In genomic region chr7:6384011-6384410, GRCm38 (mm10) we compare ENCODE assay signal across 8 mouse cellular contexts. TPM values are rescaled to one million over a fixed set of nuclear protein-coding genes. Genes with fewer than 3 reads are reported as not detected.
A peak's percentile ranks its signal among the peaks of the same experiment; 100 is the strongest.
DNase-seq lines count a peak whose midpoint lies in the region; ATAC-seq and TF ChIP-seq lines count a peak whose summit lies in the region.

No protein-coding gene starts in this region.

- H3K27me3 ChIP-seq in lung, embryonic 14.5 days (ENCODE audit: insufficient read depth, low read length), result no peaks in the 10 kb centered on the region
- no peaks in the 10 kb centered on the region for H3K27me3 ChIP-seq in forebrain, embryonic 12.5 days
- H3K27me3 ChIP-seq in limb, embryonic 11.5 days (ENCODE audit: control insufficient read depth, insufficient read depth, low read length), result no peaks in the 10 kb centered on the region
- no peaks in the 10 kb centered on the region for H3K27me3 ChIP-seq in neural tube, embryonic 14.5 days (ENCODE audit: control insufficient read depth, insufficient read depth, low read length)

- H3K4me1 ChIP-seq in lung, embryonic 14.5 days (ENCODE audit: insufficient read depth), result 0 out of 2 replicates have a peak, but pooled peaks cover 7% of the 10 kb centered on the region
- H3K4me1 ChIP-seq in forebrain, embryonic 12.5 days, result peaks cover 24% of the 10 kb centered on the region
- no peaks in the 10 kb centered on the region; the same call in 1 of the 2 replicates for H3K4me1 ChIP-seq in limb, embryonic 11.5 days (ENCODE audit: control insufficient read depth, insufficient read depth, low read length)
- H3K4me1 ChIP-seq in neural tube, embryonic 14.5 days (ENCODE audit: control insufficient read depth, insufficient read depth, low read length), result peaks cover 5% of the 10 kb centered on the region; the same call in 1 of the 2 replicates

- no peaks in the 10 kb centered on the region for H3K9me3 ChIP-seq in lung, embryonic 14.5 days (ENCODE audit: low read depth, low read length)
- no peaks in the 10 kb centered on the region for H3K9me3 ChIP-seq in forebrain, embryonic 12.5 days
- H3K9me3 ChIP-seq in limb, embryonic 11.5 days (ENCODE audit: control insufficient read depth, low read length), result no peaks in the 10 kb centered on the region
- H3K9me3 ChIP-seq in neural tube, embryonic 14.5 days (ENCODE audit: control insufficient read depth, low read length), result no peaks in the 10 kb centered on the region

- no peak for DNase-seq in lung, embryonic 14.5 days
- no peak for DNase-seq in lung, postnatal 36 days
- DNase-seq in limb, embryonic 11.5 days (ENCODE audit: low spot score), result no peak
- DNase-seq in adrenal gland, adult (ENCODE audit: inconsistent age in 2 of 2, low spot score in 1 of 2), result no peak
- DNase-seq in right cerebral cortex, postnatal 14 days, result no peak
- DNase-seq in urinary bladder, postnatal 10 days (ENCODE audit: low spot score), result no peak

- H3K4me3 ChIP-seq in lung, embryonic 14.5 days (ENCODE audit: low read depth, low read length), result peak overlapping the region; percentile 62
- peak overlapping the region; percentile 65 for H3K4me3 ChIP-seq in forebrain, embryonic 12.5 days (replicated peaks)
- H3K4me3 ChIP-seq in limb, embryonic 11.5 days (ENCODE audit: low read depth, low read length), result no peak overlapping the region
- H3K4me3 ChIP-seq in neural tube, embryonic 14.5 days (ENCODE audit: low read depth, low read length), result peak overlapping the region; percentile 69

- H3K27ac ChIP-seq in lung, embryonic 14.5 days (ENCODE audit: low read depth), result no peak overlapping the region
- H3K27ac ChIP-seq in forebrain, embryonic 12.5 days, result no peak overlapping the region
- H3K27ac ChIP-seq in limb, embryonic 11.5 days (replicated peaks; ENCODE audit: low read depth, low read length), result no peak overlapping the region
- H3K27ac ChIP-seq in neural tube, embryonic 14.5 days (ENCODE audit: low read depth, low read length), result no peak overlapping the region

- H3K9ac ChIP-seq in lung, embryonic 14.5 days, result peak overlapping the region; percentile 64; the same call in 1 of the 2 replicates
- H3K9ac ChIP-seq in forebrain, embryonic 12.5 days, result peak overlapping the region; percentile 69; the same call in 1 of the 2 replicates
- no peak overlapping the region for H3K9ac ChIP-seq in limb, embryonic 11.5 days (ENCODE audit: low read length)
- peak overlapping the region; percentile 73; the same call in 1 of the 2 replicates for H3K9ac ChIP-seq in neural tube, embryonic 14.5 days (replicated peaks; ENCODE audit: low read depth, low read length)

- peak; percentile 5; the same call in 1 of the 2 replicates for ATAC-seq in lung, embryonic 14.5 days (ENCODE audit: insufficient read depth)
- no peak for ATAC-seq in forebrain, embryonic 12.5 days (ENCODE audit: low FRiP score)
- ATAC-seq in limb, embryonic 11.5 days (ENCODE audit: insufficient number of reproducible peaks, low FRiP score, low TSS enrichment, low read depth), result no peak
- 0 out of 2 replicates have a peak, but pooled peaks have one; percentile 7 for ATAC-seq in neural tube, embryonic 14.5 days (ENCODE audit: low read depth)

- TF ChIP-seq CTCF in lung, embryonic 14.5 days (IDR thresholded peaks at IDR 0.05; ENCODE audit: low read depth), result no peak

- 62% methylated on average over 8 of the region's 8 CpGs for WGBS in lung, embryonic 14.5 days
- WGBS in forebrain, embryonic 12.5 days, result 74% methylated on average over 8 of the region's 8 CpGs
- 74% methylated on average over 8 of the region's 8 CpGs for WGBS in limb, embryonic 11.5 days
- WGBS in neural tube, embryonic 14.5 days, result 72% methylated on average over 8 of the region's 8 CpGs

- H3K4me2 ChIP-seq in lung, embryonic 14.5 days, result peak overlapping the region; percentile 84
- peak overlapping the region; percentile 81 for H3K4me2 ChIP-seq in forebrain, embryonic 12.5 days
- H3K4me2 ChIP-seq in limb, embryonic 11.5 days (ENCODE audit: low read depth, severe bottlenecking), result peak overlapping the region; percentile 68; the same call in 1 of the 2 replicates
- H3K4me2 ChIP-seq in neural tube, embryonic 14.5 days (ENCODE audit: low read depth, low read length), result peak overlapping the region; percentile 91

- H3K36me3 ChIP-seq in lung, embryonic 14.5 days (ENCODE audit: insufficient read depth), result no peaks in the 10 kb centered on the region
- H3K36me3 ChIP-seq in forebrain, embryonic 12.5 days (replicated peaks), result peaks cover 14% of the 10 kb centered on the region; the same call in 1 of the 2 replicates
- no peaks in the 10 kb centered on the region for H3K36me3 ChIP-seq in limb, embryonic 11.5 days (ENCODE audit: control insufficient read depth, insufficient read depth, low read length)
- no peaks in the 10 kb centered on the region for H3K36me3 ChIP-seq in neural tube, embryonic 14.5 days (ENCODE audit: control insufficient read depth, insufficient read depth, low read length)

RNA-seq across cellular contexts. Expression of gene Zfp28, which starts 0.9 kb away (rescaled TPM):
- 9.6 and 11.9 TPM in 2 replicates for polyA plus RNA-seq in lung, embryonic 14.5 days (2014; fragmentation: Nextera tagmentation; extraction: Ambion mirVana)
- 15.2 and 15.8 TPM in 2 replicates for polyA plus RNA-seq in forebrain, embryonic 12.5 days (2016; fragmentation: Nextera tagmentation; extraction: Ambion mirVana)
- 10.2 and 10.4 TPM in 2 replicates for polyA plus RNA-seq in limb, embryonic 11.5 days (2014; fragmentation: Nextera tagmentation; extraction: Ambion mirVana)
- polyA plus RNA-seq in neural tube, embryonic 14.5 days (2014; fragmentation: Nextera tagmentation; extraction: Ambion mirVana), result 17.8 and 19.7 TPM in 2 replicates

RNA-seq across cellular contexts. Expression of gene Smim17, which starts 14.5 kb away (rescaled TPM):
- 0.22 and 0.61 TPM in 2 replicates for polyA plus RNA-seq in lung, embryonic 14.5 days (2014; fragmentation: Nextera tagmentation; extraction: Ambion mirVana)
- polyA plus RNA-seq in forebrain, embryonic 12.5 days (2016; fragmentation: Nextera tagmentation; extraction: Ambion mirVana), result 0.82 and 1.6 TPM in 2 replicates
- 0.24 and 0.32 TPM in 2 replicates for polyA plus RNA-seq in limb, embryonic 11.5 days (2014; fragmentation: Nextera tagmentation; extraction: Ambion mirVana)
- 6.7 and 9.4 TPM in 2 replicates for polyA plus RNA-seq in neural tube, embryonic 14.5 days (2014; fragmentation: Nextera tagmentation; extraction: Ambion mirVana)

RNA-seq across cellular contexts. Expression of gene Zfp78, which starts 20.9 kb away (rescaled TPM):
- polyA plus RNA-seq in lung, embryonic 14.5 days (2014; fragmentation: Nextera tagmentation; extraction: Ambion mirVana), result 2.1 and 2.7 TPM in 2 replicates
- 2.8 TPM in 2 replicates for polyA plus RNA-seq in forebrain, embryonic 12.5 days (2016; fragmentation: Nextera tagmentation; extraction: Ambion mirVana)
- 1.1 and 1.6 TPM in 2 replicates for polyA plus RNA-seq in limb, embryonic 11.5 days (2014; fragmentation: Nextera tagmentation; extraction: Ambion mirVana)
- 5.0 and 6.1 TPM in 2 replicates for polyA plus RNA-seq in neural tube, embryonic 14.5 days (2014; fragmentation: Nextera tagmentation; extraction: Ambion mirVana)

RNA-seq across cellular contexts. Expression of gene Gm20715, which starts 26.1 kb away (rescaled TPM):
- polyA plus RNA-seq in lung, embryonic 14.5 days (2014; fragmentation: Nextera tagmentation; extraction: Ambion mirVana), result not detected in 2 replicates
- not detected in 2 replicates for polyA plus RNA-seq in forebrain, embryonic 12.5 days (2016; fragmentation: Nextera tagmentation; extraction: Ambion mirVana)
- polyA plus RNA-seq in limb, embryonic 11.5 days (2014; fragmentation: Nextera tagmentation; extraction: Ambion mirVana), result not detected in 2 replicates
- 0.12 TPM in 1 of 2 replicates, not detected in the other for polyA plus RNA-seq in neural tube, embryonic 14.5 days (2014; fragmentation: Nextera tagmentation; extraction: Ambion mirVana)

RNA-seq across cellular contexts. Expression of gene Gm3854, which starts 40.5 kb away (rescaled TPM):
- polyA plus RNA-seq in lung, embryonic 14.5 days (2014; fragmentation: Nextera tagmentation; extraction: Ambion mirVana), result 1.2 and 1.6 TPM in 2 replicates
- polyA plus RNA-seq in forebrain, embryonic 12.5 days (2016; fragmentation: Nextera tagmentation; extraction: Ambion mirVana), result 3.8 and 4.1 TPM in 2 replicates
- 2.2 and 2.3 TPM in 2 replicates for polyA plus RNA-seq in limb, embryonic 11.5 days (2014; fragmentation: Nextera tagmentation; extraction: Ambion mirVana)
- 7.8 and 9.4 TPM in 2 replicates for polyA plus RNA-seq in neural tube, embryonic 14.5 days (2014; fragmentation: Nextera tagmentation; extraction: Ambion mirVana)

Comparison
In these comparisons a context has a peak if more than half of its experiments do, and no peak if none do; other contexts are left out.
1. ATAC-seq: peak in lung, embryonic 14.5 days (single experiment) and neural tube, embryonic 14.5 days (single experiment); none in forebrain, embryonic 12.5 days (single experiment) and limb, embryonic 11.5 days (single experiment).
2. Peak in every context shown above with its lines, with median percentiles within 50 percentile points of each other: H3K4me2 ChIP-seq.